Mouse (Mus musculus) fat pad, adult 2 months (tissue): ENCODE measurements at regions not wholly inside any gene's neighbourhood (a gene's known extent, or its start where the extent isn't known, plus 50 kb on each side); places are given as distances from the start of the nearest gene placed in this dataset.
"Not testable (repeated sequence)": the region's sequence is repeated elsewhere in the genome, so short reads cannot be mapped to it uniquely, and the experiment has no call there.

Experiments
- DNase-seq: peaks from one replicate; pipeline ENCODE4 v3.0.0-alpha.2; 2011; ENCODE audit warnings: low read depth, low spot score; ENCODE audit errors: extremely low read depth

DNA sequence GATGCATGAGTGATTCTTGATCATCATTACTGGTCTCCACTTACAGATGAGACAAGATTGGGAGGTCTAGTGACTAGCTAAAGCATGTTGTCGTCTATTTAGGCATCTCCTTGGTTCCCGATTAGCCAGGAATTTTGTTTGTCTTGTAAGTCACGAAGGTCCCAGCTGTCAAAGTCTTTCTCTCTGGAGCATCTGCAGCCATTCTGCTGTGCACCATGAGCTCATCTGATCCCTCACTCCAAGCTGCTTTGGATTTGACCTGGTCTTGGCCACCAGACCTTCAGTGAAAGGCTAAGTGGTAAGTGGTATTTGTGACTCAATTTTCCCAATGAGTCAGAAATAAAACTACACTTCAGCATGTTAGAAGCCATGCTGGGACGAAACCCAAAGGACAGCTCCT lies 53.3 kb upstream of the Creb5 start:
- DNase-seq = no peak

GRCm38 (mm10) chr6:53232616-53233015 lies 54.5 kb upstream of the Creb5 start:
- DNase-seq = no peak

DNA sequence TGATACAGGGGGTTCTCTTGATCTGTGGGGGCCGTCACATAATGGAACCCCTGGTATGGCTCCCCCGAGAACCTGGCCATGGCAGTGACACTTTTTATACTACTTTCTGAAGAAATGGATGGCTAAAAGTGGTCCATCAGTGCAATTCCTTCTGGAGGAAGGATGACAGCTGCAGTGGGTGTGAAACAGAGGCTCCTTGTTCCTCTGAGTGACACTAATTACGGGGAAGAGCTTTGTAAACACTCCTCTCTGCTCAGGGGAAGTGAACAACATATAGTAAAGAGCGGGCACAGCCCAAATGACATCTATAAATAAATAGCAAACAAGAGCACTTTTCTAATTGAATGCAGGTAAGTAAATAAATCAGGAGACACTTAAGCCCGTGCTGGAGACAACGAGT lies 57.7 kb upstream of the Creb5 start:
- no peak for DNase-seq

- DNase-seq = no peak
Measured at GRCm38 (mm10) chr6:53222104-53222503, 65.0 kb upstream of the Creb5 start.

DNA sequence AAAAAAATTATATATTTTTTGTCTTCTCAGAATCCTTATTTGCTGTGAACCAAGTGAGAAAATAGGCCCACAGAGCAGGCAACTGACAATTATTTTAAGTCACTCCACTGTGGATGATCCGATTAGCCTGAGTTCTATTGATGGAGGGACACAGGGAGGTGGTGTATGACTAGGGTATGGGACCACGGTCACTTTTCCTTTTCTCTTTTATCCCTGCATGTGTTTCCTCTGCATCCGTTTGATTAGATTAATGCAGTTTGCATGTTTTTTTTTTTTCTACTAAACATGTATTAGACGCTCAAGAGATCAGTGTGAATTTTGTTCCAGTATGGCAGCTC lies 65.4 kb upstream of the Creb5 start:
- no peak for DNase-seq

DNA sequence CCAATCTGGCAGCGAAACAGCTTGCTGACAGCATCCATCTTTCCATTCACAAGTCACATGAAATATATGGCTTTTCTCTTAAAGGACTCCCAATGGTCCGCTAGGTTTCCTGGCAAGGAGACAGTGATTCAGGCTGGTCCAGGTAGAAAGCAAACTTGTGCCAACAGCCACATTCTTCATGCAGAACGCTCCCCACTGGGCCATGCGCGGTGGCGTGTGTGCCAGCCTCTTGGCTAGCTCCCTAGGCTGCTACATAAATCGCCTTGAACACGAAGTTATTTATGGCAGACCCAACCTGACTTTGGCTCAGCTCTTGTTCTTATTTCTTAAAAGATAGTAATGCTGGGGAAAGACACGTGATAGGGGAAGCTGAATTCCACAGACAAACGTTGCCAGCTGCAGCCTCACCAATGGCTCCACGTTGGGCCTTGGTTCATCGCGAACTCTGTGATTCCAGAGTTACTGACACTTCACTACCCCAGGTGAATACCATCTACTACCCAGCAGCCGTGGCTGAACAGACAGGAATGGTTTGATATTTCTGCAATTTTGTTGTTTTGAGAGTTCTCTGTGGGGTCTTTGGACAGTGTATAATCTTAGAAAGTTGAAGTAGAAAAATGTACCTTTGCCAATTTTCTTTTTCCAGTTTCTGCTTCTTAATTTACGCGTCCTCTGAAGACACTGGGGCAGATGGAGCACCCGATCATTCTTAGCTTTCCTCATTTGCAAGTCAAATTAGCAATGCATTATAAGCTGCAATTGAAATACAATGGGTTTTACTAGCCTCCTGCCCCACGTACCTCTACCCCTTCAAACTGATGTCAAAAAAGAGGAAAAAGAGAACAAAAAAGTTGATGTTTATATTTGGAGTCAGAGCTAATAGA lies 66.0 kb upstream of the Creb5 start:
- peak; percentile 36 for DNase-seq

GRCm38 (mm10) chr6:53218871-53219286 lies 68.2 kb upstream of the Creb5 start:
- no peak for DNase-seq

DNA sequence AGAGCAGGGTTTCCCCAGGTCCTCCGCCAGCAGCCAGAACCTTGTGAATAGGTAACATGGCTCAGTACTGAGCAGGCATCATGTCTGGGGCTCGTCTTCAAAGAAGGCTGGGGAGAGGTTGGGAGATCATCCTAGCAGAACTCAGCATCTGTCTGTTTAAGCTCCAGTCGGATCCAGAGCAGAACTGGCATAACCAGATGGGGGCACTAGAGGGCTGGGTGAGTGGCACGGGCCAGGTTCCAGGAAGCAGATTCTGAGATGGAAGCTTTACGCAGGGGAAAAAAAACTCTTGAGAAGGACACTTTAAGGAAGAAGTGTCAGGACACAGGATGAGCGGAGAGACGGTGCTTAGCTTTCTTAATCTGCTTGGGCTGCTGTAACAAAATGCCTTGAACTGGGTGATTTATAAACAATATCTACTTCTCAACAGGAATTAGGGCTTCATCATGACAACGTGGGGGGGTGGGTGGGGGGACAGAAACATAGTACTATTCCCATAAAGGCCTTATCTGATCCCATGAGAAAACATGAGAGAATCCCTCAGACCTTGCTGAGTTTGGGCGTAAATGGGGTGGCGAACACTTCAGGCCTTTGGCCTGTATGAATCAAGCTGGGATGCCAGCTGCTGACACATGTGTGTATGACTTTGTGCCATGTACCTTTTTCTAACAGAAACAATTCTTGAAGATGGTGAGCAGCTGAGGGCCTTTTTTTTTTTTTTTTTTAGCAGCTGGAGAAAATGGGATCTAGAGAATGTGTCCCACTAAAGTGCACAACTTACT lies 69.6 kb upstream of the Creb5 start:
- no peak for DNase-seq

DNA sequence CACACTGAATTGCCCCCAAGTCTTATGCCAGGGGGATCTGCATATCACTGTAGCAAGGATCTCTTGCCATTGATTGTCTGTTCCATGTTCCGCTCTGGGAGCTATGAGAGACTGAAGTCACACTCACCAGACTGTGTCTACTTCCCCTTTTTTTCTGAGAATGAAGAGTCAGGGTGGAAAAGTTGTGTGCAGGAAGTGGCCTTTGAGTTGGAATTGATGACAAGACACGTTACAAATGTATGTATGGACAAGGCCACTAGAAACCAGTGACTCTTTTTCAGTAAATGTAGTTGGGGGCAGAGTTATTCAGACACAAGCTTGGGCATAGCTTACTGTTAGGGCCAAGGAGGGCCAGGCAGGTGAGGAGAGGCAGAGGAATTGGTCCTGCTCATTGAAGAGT lies 70.4 kb upstream of the Creb5 start:
- DNase-seq = no peak

DNA sequence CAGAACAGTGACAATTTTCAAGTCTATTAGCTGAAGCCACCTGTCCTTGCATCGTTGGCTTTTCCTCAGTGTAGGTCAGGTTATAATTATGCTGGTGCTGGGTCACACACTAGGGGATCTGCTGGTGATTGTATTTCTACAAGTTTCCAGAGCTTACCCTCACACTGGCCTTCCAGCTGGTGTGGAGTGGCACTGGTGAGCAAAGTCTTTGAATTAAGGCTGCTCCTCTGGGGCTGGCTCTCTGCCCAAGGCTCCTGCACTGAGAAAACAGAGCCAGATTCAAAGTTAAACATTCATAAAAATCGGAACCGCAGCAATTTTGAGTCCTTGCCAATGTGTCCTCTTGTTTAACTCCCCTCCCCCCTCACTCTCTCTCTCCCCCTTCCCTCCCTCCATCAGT lies 75.7 kb upstream of the Creb5 start:
- no peak for DNase-seq

DNA sequence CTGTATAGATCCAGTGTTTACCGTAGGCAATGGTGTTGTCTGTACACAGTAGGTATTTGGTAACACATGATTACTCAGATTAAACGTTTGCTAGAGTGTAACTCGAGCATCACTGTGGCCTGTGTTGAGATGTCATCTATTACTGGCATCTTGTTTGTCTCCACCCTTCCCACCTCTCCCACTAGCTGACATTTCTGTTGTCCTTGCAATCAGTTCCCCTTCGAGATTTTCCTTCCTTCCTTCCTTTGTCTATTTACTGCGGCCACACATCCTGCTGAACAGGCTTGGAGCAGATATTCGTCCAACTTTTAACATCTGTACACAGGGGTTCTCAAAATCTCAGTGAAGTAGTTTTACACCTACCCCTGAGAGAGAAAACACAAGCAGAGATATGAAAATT lies 77.7 kb upstream of the Creb5 start:
- no peak for DNase-seq

GRCm38 (mm10) chr6:53208474-53208873 lies 78.6 kb upstream of the Creb5 start:
- no peak for DNase-seq

GRCm38 (mm10) chr6:53207781-53208180 lies 79.3 kb upstream of the Creb5 start:
- no peak for DNase-seq

DNA sequence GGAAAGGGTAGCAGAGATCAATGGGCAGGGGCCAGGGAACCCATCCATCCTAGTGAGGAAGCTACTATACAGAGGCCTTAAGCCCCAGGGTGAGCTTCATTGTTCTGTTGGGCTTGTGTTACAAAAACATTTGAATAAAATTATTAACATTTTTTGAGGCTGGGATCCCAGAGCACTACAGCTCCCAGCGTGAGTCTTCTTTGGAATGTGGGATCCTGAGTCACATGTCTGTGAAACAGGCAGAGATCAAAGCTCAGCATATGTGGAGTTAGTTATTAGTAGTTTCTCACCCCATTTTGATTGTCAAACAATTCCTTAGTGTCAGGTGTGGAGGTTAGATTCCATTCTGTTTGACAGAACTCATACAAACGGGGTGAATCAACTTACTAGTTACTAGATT lies 79.7 kb upstream of the Creb5 start:
- no peak for DNase-seq

- no peak for DNase-seq
Measured at GRCm38 (mm10) chr6:53201281-53201956, 85.7 kb upstream of the Creb5 start.

- DNase-seq = no peak
Measured at GRCm38 (mm10) chr6:53199474-53199873, 87.6 kb upstream of the Creb5 start.

DNA sequence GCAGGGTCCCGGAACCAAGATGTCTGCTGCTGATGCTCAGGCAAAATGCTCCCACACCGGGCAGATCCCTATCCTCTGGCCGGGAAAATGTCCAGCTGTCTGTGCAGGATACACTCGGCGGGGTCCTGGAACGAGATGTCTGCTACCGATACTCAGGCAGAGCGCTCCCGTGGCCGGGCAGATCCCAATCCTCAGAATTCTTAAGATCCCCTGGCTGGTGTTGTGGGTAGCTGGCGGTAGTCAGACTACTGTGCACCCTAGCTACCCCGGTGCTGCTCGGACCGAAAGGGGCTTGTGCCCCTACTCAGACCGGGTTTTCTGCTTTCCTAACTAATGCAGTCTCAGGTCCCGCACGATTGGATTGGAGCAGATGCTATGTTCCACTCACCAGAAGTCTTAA lies 104.9 kb upstream of the Creb5 start:
- not testable (repeated sequence) for DNase-seq

DNA sequence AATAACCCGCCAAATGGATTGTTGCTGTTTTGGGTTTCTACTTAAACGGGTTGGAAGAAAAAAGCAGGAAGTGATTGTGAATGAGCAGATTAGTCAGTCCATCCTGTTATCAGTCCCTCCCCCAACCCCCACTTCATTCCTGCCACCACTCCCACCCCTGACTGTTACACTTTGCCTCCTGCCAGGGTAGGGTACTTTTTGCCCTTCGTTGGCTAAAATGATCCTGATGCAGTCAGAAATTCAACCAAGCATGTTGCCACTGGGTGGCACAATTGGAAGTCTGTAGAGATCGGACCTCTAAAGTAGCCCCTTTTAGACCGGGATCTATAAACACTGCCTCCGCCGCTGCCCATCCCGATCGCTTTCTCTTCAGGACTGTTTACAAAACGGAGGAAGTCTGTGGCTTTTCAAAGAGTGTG lies 96.0 kb upstream of the Jazf1 start:
- DNase-seq = no peak

DNA sequence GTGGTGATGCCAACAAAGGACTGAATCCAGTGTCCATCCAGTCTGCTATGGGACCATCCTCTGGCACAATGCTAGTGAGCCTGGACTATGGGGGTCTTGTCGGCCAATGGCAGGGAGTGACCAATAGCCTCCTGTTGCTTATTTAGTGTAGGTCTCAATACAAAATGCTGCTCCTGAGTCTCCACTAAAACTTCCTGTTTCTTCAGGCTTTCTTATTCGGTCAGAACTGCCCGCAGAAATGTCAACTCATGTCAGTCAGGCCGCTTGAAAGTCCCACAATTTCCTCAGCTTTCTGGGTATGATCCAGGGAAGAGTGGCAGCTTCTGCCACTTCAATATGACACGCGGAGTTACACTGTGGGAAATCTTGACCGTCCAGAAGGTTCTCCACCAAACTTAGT lies 94.7 kb upstream of the Jazf1 start:
- no peak for DNase-seq

DNA sequence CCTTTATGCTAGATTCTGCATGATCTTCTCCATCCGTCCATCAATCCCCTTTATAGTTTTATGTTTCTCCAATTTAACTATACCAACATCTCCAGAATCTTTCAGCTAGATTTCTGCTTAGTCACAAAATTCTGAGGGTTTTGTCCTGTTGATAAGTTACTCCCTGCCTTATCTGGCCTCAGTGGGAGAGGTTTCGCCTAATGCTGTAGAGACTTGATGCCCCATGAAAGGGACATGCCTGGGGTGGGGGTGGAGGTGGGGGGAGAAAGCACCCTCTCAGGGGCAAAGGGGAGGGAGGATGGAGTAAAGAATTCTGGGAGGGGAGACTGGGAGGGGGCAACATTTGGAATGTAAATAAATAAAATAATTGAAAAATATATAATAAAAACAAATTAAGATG lies 93.2 kb upstream of the Jazf1 start:
- DNase-seq = no peak

DNA sequence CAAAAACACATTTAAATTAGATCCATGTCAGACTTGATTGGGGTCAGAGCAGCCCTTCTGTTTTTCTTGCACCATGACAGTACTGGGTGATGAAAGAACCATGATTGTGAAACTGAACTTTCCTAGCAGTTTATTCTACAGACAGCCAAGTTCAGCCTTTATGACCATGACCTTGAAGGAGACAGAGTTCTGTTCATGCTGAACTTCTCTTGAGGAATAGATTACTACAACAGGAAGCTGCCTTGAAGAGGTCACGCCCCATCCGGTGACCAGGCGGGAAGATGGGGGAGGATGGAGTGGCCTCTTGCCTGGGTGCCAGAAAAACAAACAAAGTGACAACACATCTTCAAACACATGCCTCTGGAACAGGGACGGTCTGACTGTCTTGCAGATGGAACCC lies 86.2 kb upstream of the Jazf1 start:
- no peak for DNase-seq

DNA sequence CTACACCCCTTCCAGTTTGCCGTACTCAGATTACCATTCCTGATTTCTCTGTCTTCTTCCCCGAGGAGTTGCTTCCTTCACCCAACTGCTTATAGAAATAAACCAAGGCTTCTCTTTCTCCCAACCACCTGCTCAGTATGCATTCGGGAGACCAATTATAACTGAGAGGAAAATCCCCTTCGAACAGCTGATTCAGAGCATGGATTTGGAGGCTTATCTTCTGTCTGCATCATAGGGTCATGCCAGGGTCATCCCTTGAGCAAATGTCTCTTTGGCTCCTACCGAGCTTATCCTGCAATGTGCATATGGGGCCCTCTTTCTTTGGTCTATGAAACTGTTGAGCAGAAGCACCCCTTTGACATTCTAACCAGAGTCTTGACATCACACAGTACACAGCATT lies 79.0 kb upstream of the Jazf1 start:
- DNase-seq = no peak
